Mouse (Mus musculus) small intestine, adult 2 months (tissue): ENCODE measurements around the gene Dock4. TPM values are rescaled to one million over a fixed set of nuclear protein-coding genes. Genes with fewer than 3 reads are reported as not detected.

Experiments used
- H3K27ac ChIP-seq: fragments of 200-500 bp; 2 replicates; pipeline ENCODE4 v1.5.1; 2012; ENCODE audit warnings: low read depth, low read length, control low read depth, inconsistent platforms; ENCODE audit not compliant: insufficient read depth
- H3K27me3 ChIP-seq: fragments of 200-500 bp; 2 replicates; pipeline ENCODE4 v1.6.1; 2012; ENCODE audit warnings: mild to moderate bottlenecking, moderate library complexity, low read length, inconsistent platforms; ENCODE audit not compliant: control insufficient read depth, insufficient read depth
- H3K36me3 ChIP-seq: fragments of 200-500 bp; 2 replicates; pipeline ENCODE4 v1.6.1; 2012; ENCODE audit warnings: mild to moderate bottlenecking, low read length, control low read depth, inconsistent platforms; ENCODE audit not compliant: control insufficient read depth, insufficient read depth
- H3K4me1 ChIP-seq: fragments of 200-500 bp; 2 replicates; pipeline ENCODE4 v1.6.1; 2012; ENCODE audit warnings: low read length, inconsistent platforms, mixed read lengths; ENCODE audit not compliant: control insufficient read depth, insufficient read depth, insufficient read length
- H3K4me3 ChIP-seq: fragments of 200-500 bp; 2 replicates; pipeline ENCODE4 v1.5.1; 2012; ENCODE audit warnings: low read depth, mild to moderate bottlenecking, control low read depth, inconsistent platforms, low read length, moderate library complexity
- CTCF ChIP-seq: fragments of 200-500 bp; IDR thresholded peaks from 2 replicates; pipeline ENCODE4 v1.5.1; 2012; ENCODE audit warnings: low read depth, mild to moderate bottlenecking, control low read depth, inconsistent platforms, low read length, moderate library complexity, mixed read lengths; ENCODE audit not compliant: insufficient replicate concordance, insufficient read length; ENCODE audit errors: extremely low read depth
- POLR2A ChIP-seq: fragments of 200-500 bp; IDR thresholded peaks from 2 replicates; pipeline ENCODE4 v1.6.1; 2012; ENCODE audit warnings: low read depth, mild to moderate bottlenecking, control low read depth, inconsistent platforms, low read length, moderate library complexity
- WGBS: fragments of 180-500 bp; shearing (Covaris S2); methylation state at CpG from one replicate; pipeline ENCODE4 v1.1.7; 2018; 5-methylcytosine and 5-hydroxymethylcytosine counted together
- polyA plus RNA-seq: library from polyadenylated mRNA; depleted of rRNA; stranded (reverse); fragments of >200 nt; gene quantifications from 2 replicates; pipeline ENCODE4 v1.2.3, GENCODE M21; 2012

Gene Dock4
- polyA plus RNA-seq, 1 experiment, result 0.94 TPM

DNA sequence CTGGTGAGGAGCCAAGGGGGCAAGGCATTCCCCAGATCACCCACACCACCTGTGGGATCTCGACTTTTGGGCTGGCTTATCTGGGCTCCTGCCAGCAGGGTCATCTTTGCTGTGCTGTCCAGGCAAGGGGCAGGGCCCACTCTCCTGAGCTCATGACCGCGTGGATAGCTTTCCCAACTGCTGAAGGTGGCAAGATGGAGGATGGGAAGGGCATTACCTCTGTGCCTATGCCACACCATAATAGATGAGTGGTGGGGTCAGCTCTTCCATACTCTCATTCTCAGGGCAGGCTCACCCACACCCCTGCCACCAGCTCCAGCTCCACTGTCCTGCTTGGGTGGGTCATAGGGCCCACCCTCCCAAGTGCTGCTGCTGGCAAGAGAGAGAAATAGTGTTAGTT, 439.2 kb downstream of the Dock4 start:
- Histone ChIP-seq H3K4me3 (no peak overlapping the region), H3K27ac (no peak overlapping the region), H3K4me1 (peaks cover 3% of the 10 kb centered on the region; the same call in 1 of the 2 replicates), H3K27me3 (no peaks in the 10 kb centered on the region), H3K36me3 (no peaks in the 10 kb centered on the region)
- TF ChIP-seq CTCF, result no peak
- no peak for TF ChIP-seq POLR2A
- 82% methylated on average over 3 of the region's 3 CpGs for WGBS

DNA sequence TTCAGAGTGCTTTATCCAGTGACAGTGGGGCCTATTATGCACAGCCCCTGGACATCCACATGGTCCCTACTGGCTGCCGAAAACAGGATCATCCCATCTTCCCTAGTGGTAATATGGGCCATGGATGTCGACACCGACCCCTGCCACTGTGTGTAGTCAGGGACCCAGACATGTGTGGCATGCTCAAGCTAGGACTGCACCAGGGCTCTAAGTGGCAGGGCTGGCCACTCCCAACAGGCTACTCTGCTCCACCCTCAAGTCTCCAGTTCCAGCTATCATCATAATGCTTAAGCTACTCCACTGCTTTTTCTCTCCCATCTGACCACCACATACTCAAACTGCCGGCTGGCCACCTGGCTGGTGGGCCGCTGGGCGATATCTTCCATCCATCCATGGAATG, 439.6 kb downstream of the Dock4 start:
- 90% methylated on average over 6 of the region's 6 CpGs for WGBS
- TF ChIP-seq CTCF, result no peak
- no peak for TF ChIP-seq POLR2A
- Histone ChIP-seq H3K4me3 (no peak overlapping the region), H3K36me3 (no peaks in the 10 kb centered on the region), H3K27ac (no peak overlapping the region), H3K27me3 (no peaks in the 10 kb centered on the region), H3K4me1 (peaks cover 3% of the 10 kb centered on the region; the same call in 1 of the 2 replicates)

DNA sequence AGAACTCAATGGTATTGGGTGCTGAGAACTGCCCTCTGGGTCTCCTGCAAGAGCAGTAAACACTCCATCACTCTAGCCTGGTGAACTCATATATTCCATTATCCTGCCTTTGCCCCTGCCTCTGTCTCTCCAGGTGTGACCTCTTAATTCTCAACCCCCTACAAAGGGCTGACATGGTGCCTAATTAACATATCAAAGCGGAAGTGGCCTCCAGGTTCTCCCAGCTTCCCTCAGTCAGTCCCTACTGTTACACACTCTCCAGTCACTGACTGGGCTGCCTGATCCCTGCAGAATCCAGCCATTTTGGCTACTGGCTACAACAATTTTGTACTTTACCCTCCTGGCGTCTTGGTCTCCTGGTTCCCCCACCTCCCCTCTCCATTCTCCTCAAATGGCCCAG, 441.7 kb downstream of the Dock4 start:
- H3K27me3 ChIP-seq, result no peaks in the 10 kb centered on the region
- no peak overlapping the region for H3K27ac ChIP-seq
- H3K4me1 ChIP-seq, result peaks cover 3% of the 10 kb centered on the region; the same call in 1 of the 2 replicates
- no peak overlapping the region for H3K4me3 ChIP-seq
- WGBS, result 68% methylated on average over 2 of the region's 2 CpGs
- TF ChIP-seq CTCF, result no peak
- no peak for TF ChIP-seq POLR2A
- H3K36me3 ChIP-seq, result no peaks in the 10 kb centered on the region

DNA sequence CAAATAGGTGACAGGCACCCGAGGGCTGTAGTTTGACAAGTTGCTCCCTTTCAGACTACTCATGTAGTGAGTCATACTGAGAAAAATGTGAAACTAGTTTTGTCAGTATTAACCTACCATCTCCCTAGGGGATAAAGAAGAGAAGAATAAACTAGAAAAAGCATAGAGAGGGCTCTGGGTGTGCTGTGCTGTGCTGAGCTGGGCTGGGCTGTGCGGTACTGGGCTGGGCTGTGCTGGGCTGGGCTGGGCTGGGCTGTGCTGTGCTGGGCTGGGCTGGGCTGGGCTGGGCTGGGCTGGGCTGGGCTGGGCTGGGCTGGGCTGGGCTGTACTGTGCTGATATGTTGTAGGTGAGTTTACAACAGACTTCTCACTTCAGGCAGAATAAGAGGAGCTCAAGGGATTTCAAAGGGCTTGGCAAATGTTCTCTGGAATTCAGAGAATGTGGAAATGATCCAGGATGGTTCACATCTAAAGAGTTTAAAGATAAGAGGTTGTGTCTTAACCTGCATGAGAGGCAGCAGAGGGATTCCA, 442.6 kb downstream of the Dock4 start:
- H3K36me3 ChIP-seq, result no peaks in the 10 kb centered on the region
- peaks cover 3% of the 10 kb centered on the region; the same call in 1 of the 2 replicates for H3K4me1 ChIP-seq
- WGBS, result 13% methylated on average over 2 of the region's 2 CpGs
- no peaks in the 10 kb centered on the region for H3K27me3 ChIP-seq
- no peak overlapping the region for H3K4me3 ChIP-seq
- no peak for TF ChIP-seq CTCF
- no peak for TF ChIP-seq POLR2A
- no peak overlapping the region for H3K27ac ChIP-seq

DNA sequence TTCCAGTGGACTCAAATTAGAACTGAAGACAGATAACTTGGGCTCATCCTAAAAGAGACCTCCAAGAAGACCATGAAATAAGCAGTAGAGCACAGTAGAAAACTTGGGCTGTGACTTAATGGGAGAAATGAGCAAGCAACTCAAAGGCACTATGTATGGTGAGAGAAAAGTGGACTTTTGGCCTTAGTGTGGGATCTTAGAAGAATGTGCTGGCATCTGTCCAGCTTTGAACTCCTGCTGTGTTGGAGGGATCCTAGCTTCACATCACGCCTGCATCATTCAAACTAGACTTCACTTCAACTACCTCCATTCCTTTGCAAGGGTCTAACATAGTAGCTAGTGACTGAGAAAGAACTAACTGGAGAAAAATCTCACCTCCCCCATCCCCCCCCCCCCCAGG, 443.1 kb downstream of the Dock4 start:
- Histone ChIP-seq H3K36me3 (no peaks in the 10 kb centered on the region), H3K27ac (no peak overlapping the region), H3K4me1 (peaks cover 3% of the 10 kb centered on the region; the same call in 1 of the 2 replicates), H3K27me3 (no peaks in the 10 kb centered on the region), H3K4me3 (no peak overlapping the region)
- WGBS, result 36% methylated on average over 1 of the region's 1 CpGs
- TF ChIP-seq CTCF (no peak), POLR2A (no peak)

DNA sequence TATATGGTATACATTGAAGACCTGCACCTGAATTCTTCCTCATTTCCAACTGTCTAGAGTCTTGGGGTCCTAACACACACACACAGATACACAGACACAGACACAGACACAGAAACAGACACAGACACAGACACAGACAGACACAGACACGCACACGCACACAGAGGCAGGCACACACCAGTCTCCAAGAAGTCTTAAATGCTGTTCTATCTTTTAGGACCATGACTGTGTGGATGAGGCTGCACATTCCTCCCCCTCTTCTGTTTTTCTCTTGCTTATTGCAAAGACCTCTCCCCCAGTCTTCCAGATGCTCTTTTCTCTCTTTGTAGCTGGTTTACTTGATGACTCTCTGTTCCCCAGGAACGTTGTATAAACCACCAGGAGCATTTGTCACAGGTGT, 443.8 kb downstream of the Dock4 start:
- Histone ChIP-seq H3K36me3 (no peaks in the 10 kb centered on the region), H3K27me3 (no peaks in the 10 kb centered on the region), H3K27ac (no peak overlapping the region), H3K4me3 (no peak overlapping the region), H3K4me1 (peaks cover 3% of the 10 kb centered on the region; the same call in 1 of the 2 replicates)
- WGBS, result 87% methylated on average over 3 of the region's 3 CpGs
- no peak for TF ChIP-seq POLR2A

DNA sequence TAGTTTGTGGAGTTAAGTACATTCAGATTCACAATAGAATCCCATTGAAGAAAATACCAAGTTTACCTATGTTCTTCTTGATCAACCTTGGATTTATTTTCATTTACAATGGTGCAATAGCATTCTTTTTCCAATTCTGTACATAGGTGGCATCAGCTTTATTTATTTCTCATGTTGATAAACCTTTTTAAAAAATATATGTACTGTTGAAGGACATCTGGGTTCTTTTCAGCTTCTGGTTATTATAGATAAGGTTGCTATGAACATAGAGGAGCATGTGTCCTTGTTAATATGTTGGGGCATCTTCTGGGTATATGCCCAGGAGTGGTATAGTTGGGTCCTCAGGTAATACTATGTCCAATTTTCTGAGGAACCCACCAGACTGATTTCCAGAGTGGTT, 445.4 kb downstream of the Dock4 start:
- no peaks in the 10 kb centered on the region for H3K36me3 ChIP-seq
- TF ChIP-seq CTCF (no peak), POLR2A (no peak)
- H3K27ac ChIP-seq, result no peak overlapping the region
- H3K27me3 ChIP-seq, result no peaks in the 10 kb centered on the region
- peaks cover 3% of the 10 kb centered on the region; the same call in 1 of the 2 replicates for H3K4me1 ChIP-seq
- H3K4me3 ChIP-seq, result no peak overlapping the region
